Mouse (Mus musculus): ENCODE data around the gene Krt34. TPM values are rescaled to one million over a fixed set of nuclear protein-coding genes. Genes with fewer than 3 reads are reported as not detected.

Krt34 gene
- polyA plus RNA-seq, 1 experiment from 2014 or later = not detected

- 74% methylated on average over 3 of the region's 3 CpGs for WGBS
- Histone ChIP-seq H3K27me3 (ENCODE audit: low read depth, poor library complexity, severe bottlenecking) (peaks cover 25% of the 10 kb centered on the region), H3K4me1 (peaks cover 7% of the 10 kb centered on the region), H3K36me3 (no peaks in the 10 kb centered on the region), H3K4me3 (no peak overlapping the region), H3K9me3 (replicated peaks) (no peaks in the 10 kb centered on the region), H3K27ac (replicated peaks) (no peak overlapping the region)
- no peak for DNase-seq (ENCODE audit: low spot score)
Measured at GRCm38 (mm10) chr11:99990571-99990970, 50.8 kb downstream of the Krt34 start.

- Histone ChIP-seq H3K4me3 (no peak overlapping the region), H3K27ac (replicated peaks) (no peak overlapping the region), H3K27me3 (ENCODE audit: low read depth, poor library complexity, severe bottlenecking) (peaks cover 25% of the 10 kb centered on the region), H3K4me1 (peaks cover 7% of the 10 kb centered on the region), H3K9me3 (replicated peaks) (no peaks in the 10 kb centered on the region), H3K36me3 (no peaks in the 10 kb centered on the region)
- no peak for DNase-seq (ENCODE audit: low spot score)
- 89% methylated on average over 6 of the region's 6 CpGs for whole genome bisulfite sequencing
Measured at GRCm38 (mm10) chr11:99989881-99990405, 51.4 kb downstream of the Krt34 start.

GRCm38 (mm10) chr11:99988530-99988929, 52.8 kb downstream of the Krt34 start:
- DNase-seq (ENCODE audit: low spot score) = no peak
- 97% methylated on average over 3 of the region's 3 CpGs for WGBS
- Histone ChIP-seq H3K27me3 (ENCODE audit: low read depth, poor library complexity, severe bottlenecking) (peaks cover 10% of the 10 kb centered on the region), H3K9me3 (replicated peaks) (no peaks in the 10 kb centered on the region), H3K4me1 (peaks cover 4% of the 10 kb centered on the region), H3K4me3 (no peak overlapping the region), H3K36me3 (no peaks in the 10 kb centered on the region), H3K27ac (replicated peaks) (no peak overlapping the region)

Other genes starting within 250 kb of the Krt34 start
- gene Gm11596, start 248.1 kb downstream of the Krt34 start, polyA plus RNA-seq (2016; fragmentation: Nextera tagmentation; extraction: Ambion mirVana) = not detected in 2 replicates
- gene Gm11569, start 242.6 kb downstream of the Krt34 start, polyA plus RNA-seq (2016; fragmentation: Nextera tagmentation; extraction: Ambion mirVana) = not detected in 2 replicates
- not detected in 2 replicates for gene Gm11554, start 237.1 kb downstream of the Krt34 start, polyA plus RNA-seq (2016; fragmentation: Nextera tagmentation; extraction: Ambion mirVana)
- gene Krtap4-13, start 231.7 kb downstream of the Krt34 start, polyA plus RNA-seq (2016; fragmentation: Nextera tagmentation; extraction: Ambion mirVana) = not detected in 2 replicates
- not detected in 2 replicates for gene Gm11564, start 225.9 kb downstream of the Krt34 start, polyA plus RNA-seq (2016; fragmentation: Nextera tagmentation; extraction: Ambion mirVana)
- gene 2300003K06Rik, start 203.5 kb downstream of the Krt34 start, polyA plus RNA-seq (2016; fragmentation: Nextera tagmentation; extraction: Ambion mirVana) = not detected in 2 replicates
- gene Krtap4-16, start 189.9 kb downstream of the Krt34 start, polyA plus RNA-seq (2016; fragmentation: Nextera tagmentation; extraction: Ambion mirVana) = not detected in 2 replicates
- not detected in 2 replicates for gene Gm11568, start 183.6 kb downstream of the Krt34 start, polyA plus RNA-seq (2016; fragmentation: Nextera tagmentation; extraction: Ambion mirVana)
- not detected in 2 replicates for gene Gm11559, start 177.1 kb downstream of the Krt34 start, polyA plus RNA-seq (2016; fragmentation: Nextera tagmentation; extraction: Ambion mirVana)
- not detected in 2 replicates for gene Krtap9-1, start 168.2 kb downstream of the Krt34 start, polyA plus RNA-seq (2016; fragmentation: Nextera tagmentation; extraction: Ambion mirVana)
- gene Gm11567, start 162.4 kb downstream of the Krt34 start, polyA plus RNA-seq (2016; fragmentation: Nextera tagmentation; extraction: Ambion mirVana) = not detected in 2 replicates
- gene Krtap31-1, start 133.6 kb downstream of the Krt34 start, polyA plus RNA-seq (2016; fragmentation: Nextera tagmentation; extraction: Ambion mirVana) = not detected in 2 replicates
- gene Gm11565, start 126.8 kb downstream of the Krt34 start, polyA plus RNA-seq (2016; fragmentation: Nextera tagmentation; extraction: Ambion mirVana) = not detected in 2 replicates
- gene Krtap31-2, start 105.3 kb downstream of the Krt34 start, polyA plus RNA-seq (2016; fragmentation: Nextera tagmentation; extraction: Ambion mirVana) = not detected in 2 replicates
- not detected in 2 replicates for gene Krtap9-5, start 93.1 kb downstream of the Krt34 start, polyA plus RNA-seq (2016; fragmentation: Nextera tagmentation; extraction: Ambion mirVana)
- gene Krtap29-1, start 62.5 kb downstream of the Krt34 start, polyA plus RNA-seq (2016; fragmentation: Nextera tagmentation; extraction: Ambion mirVana) = not detected in 2 replicates
- not detected in 2 replicates for gene Krtap16-1, start 55.0 kb downstream of the Krt34 start, polyA plus RNA-seq (2016; fragmentation: Nextera tagmentation; extraction: Ambion mirVana)
- not detected in 2 replicates for gene Krtap17-1, start 47.6 kb downstream of the Krt34 start, polyA plus RNA-seq (2016; fragmentation: Nextera tagmentation; extraction: Ambion mirVana)
- gene Krt33a, start 25.3 kb downstream of the Krt34 start, polyA plus RNA-seq (2016; fragmentation: Nextera tagmentation; extraction: Ambion mirVana) = not detected in 2 replicates
- not detected in 2 replicates for gene Krt33b, start 11.7 kb downstream of the Krt34 start, polyA plus RNA-seq (2016; fragmentation: Nextera tagmentation; extraction: Ambion mirVana)
- gene Krt31, start 9.0 kb upstream of the Krt34 start, polyA plus RNA-seq (2016; fragmentation: Nextera tagmentation; extraction: Ambion mirVana) = not detected in 2 replicates
- gene Krt32, start 46.7 kb upstream of the Krt34 start, polyA plus RNA-seq (2016; fragmentation: Nextera tagmentation; extraction: Ambion mirVana) = not detected in 2 replicates
- gene Krt35, start 54.7 kb upstream of the Krt34 start, polyA plus RNA-seq (2016; fragmentation: Nextera tagmentation; extraction: Ambion mirVana) = not detected in 2 replicates
- gene Krt36, start 64.1 kb upstream of the Krt34 start, polyA plus RNA-seq (2016; fragmentation: Nextera tagmentation; extraction: Ambion mirVana) = not detected in 2 replicates
- gene Krt13, start 80.0 kb upstream of the Krt34 start, polyA plus RNA-seq (2016; fragmentation: Nextera tagmentation; extraction: Ambion mirVana) = not detected in 2 replicates
- 0.74 and 1.8 TPM in 2 replicates for gene Krt15, start 94.4 kb upstream of the Krt34 start, polyA plus RNA-seq (2016; fragmentation: Nextera tagmentation; extraction: Ambion mirVana)
- gene Krt19, start 107.1 kb upstream of the Krt34 start, polyA plus RNA-seq (2016; fragmentation: Nextera tagmentation; extraction: Ambion mirVana) = 5.9 and 6.3 TPM in 2 replicates
- not detected in 2 replicates for gene Krt9, start 151.7 kb upstream of the Krt34 start, polyA plus RNA-seq (2016; fragmentation: Nextera tagmentation; extraction: Ambion mirVana)
- gene Krt14, start 166.0 kb upstream of the Krt34 start, polyA plus RNA-seq (2016; fragmentation: Nextera tagmentation; extraction: Ambion mirVana) = 1.0 and 1.2 TPM in 2 replicates
- not detected in 2 replicates for gene Krt16, start 207.3 kb upstream of the Krt34 start, polyA plus RNA-seq (2016; fragmentation: Nextera tagmentation; extraction: Ambion mirVana)
- 0.12 and 0.16 TPM in 2 replicates for gene Krt17, start 219.5 kb upstream of the Krt34 start, polyA plus RNA-seq (2016; fragmentation: Nextera tagmentation; extraction: Ambion mirVana)
- not detected in 2 replicates for gene Krt42, start 228.3 kb upstream of the Krt34 start, polyA plus RNA-seq (2016; fragmentation: Nextera tagmentation; extraction: Ambion mirVana)